Mouse (Mus musculus): Measurements from ENCODE around the gene Zbtb49. TPM values are rescaled to one million over a fixed set of nuclear protein-coding genes. Genes with fewer than 3 reads are reported as not detected.

Zbtb49 gene
- polyA plus RNA-seq, 1 experiment from 2014 or later = 9.2 TPM

DNA sequence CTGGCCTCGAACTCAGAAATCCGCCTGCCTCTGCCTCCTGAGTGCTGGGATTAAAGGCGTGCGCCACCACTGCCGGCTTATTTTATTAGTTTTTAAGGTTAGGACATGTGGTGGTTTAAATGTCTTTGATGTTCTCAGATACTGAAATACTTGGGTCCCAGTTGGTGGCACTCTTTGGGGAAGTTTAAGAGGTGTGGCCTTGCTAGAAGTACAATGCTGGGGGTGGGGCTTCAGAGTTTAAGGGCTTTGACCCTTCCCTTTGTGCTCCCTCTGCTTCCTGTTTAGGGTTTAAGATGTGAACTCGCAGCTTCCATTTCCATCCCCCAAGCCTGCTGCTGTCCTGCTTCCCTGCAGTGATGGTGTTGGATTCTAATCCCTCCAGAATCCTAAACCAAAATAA lies 21.7 kb upstream of the Zbtb49 start:
- Histone ChIP-seq H3K9ac (ENCODE audit: low read depth, low read length) (no peak overlapping the region), H3K4me1 (replicated peaks; ENCODE audit: control insufficient read depth, insufficient read depth, low read length) (no peaks in the 10 kb centered on the region), H3K27ac (ENCODE audit: low read depth, low read length) (no peak overlapping the region), H3K36me3 (ENCODE audit: control insufficient read depth, insufficient read depth, low read length) (no peaks in the 10 kb centered on the region), H3K9me3 (ENCODE audit: control insufficient read depth, low read length) (no peaks in the 10 kb centered on the region), H3K4me3 (ENCODE audit: low read depth, low read length) (no peak overlapping the region), H3K27me3 (replicated peaks; ENCODE audit: control insufficient read depth, insufficient read depth, low read length) (no peaks in the 10 kb centered on the region), H3K4me2 (no peak overlapping the region)
- WGBS = 71% methylated on average over 6 of the region's 6 CpGs
- no peak for ATAC-seq (replicated peaks; ENCODE audit: low FRiP score)
- no peak for DNase-seq (ENCODE audit: low spot score)

DNA sequence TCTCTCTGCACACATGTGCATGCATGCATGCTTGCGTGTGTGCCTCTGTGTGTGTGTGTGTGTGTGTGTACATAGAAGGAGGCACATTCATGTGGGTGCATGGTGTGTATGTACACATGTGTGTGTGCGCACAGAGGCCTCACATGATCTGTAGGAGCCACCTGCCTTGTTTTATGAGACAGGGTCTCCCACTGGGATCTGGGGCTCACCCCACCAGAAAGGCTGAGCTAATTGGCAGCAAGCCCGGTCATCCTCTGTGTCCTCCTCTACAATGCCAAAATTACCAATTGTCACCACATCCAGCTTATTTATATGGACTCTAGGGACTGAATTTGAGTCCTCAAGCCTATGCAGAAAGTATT lies 21.2 kb upstream of the Zbtb49 start:
- Histone ChIP-seq H3K4me3 (ENCODE audit: low read depth, low read length) (no peak overlapping the region), H3K9ac (ENCODE audit: low read depth, low read length) (no peak overlapping the region), H3K27ac (ENCODE audit: low read depth, low read length) (no peak overlapping the region), H3K9me3 (ENCODE audit: control insufficient read depth, low read length) (no peaks in the 10 kb centered on the region), H3K36me3 (ENCODE audit: control insufficient read depth, insufficient read depth, low read length) (no peaks in the 10 kb centered on the region), H3K27me3 (replicated peaks; ENCODE audit: control insufficient read depth, insufficient read depth, low read length) (no peaks in the 10 kb centered on the region), H3K4me2 (no peak overlapping the region), H3K4me1 (replicated peaks; ENCODE audit: control insufficient read depth, insufficient read depth, low read length) (no peaks in the 10 kb centered on the region)
- no peak for DNase-seq (ENCODE audit: low spot score)
- WGBS = 93% methylated on average over 3 of the region's 3 CpGs
- no peak for ATAC-seq (replicated peaks; ENCODE audit: low FRiP score)

DNA sequence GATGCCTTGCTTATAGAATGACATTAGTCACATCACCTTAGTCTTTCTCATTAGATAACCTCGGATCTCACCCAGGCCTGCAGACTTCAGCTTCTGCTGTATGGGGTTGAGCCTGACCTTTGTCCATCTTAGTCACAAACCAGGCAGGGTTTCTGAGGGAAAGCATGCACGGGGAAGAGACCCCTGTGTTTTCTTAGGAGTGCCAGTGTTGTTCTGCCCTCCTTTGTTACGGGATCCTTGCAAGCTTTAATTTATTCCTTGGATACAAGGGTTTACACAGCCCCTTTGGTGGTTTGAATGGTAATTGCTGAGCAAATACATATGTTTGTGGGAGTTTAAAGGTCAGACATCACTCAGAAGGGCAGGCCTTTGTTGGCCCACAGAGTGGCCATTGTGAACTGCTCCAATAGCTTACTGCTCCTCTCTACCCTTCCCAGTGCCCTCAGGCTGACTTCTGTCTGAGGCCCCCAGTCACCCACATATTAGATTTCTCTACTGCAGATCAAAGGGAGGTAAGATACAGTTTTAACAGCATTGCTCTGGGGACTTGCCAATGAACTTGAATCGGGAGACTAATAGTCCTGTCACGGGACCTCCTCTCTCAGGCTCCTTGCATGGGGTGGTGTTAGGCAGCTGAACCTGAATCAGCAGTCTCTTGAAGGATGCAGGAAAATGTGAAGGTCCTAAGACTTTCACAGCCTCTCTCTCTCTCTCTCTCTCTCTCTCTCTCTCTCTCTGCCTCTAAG lies 20.6 kb upstream of the Zbtb49 start:
- H3K4me3 ChIP-seq (ENCODE audit: low read depth, low read length) = no peak overlapping the region
- no peaks in the 10 kb centered on the region for H3K4me1 ChIP-seq (replicated peaks; ENCODE audit: control insufficient read depth, insufficient read depth, low read length)
- DNase-seq (ENCODE audit: low spot score) = no peak
- H3K4me2 ChIP-seq = no peak overlapping the region
- ATAC-seq (replicated peaks; ENCODE audit: low FRiP score) = no peak; the same call in 1 of the 2 replicates
- no peak overlapping the region for H3K27ac ChIP-seq (ENCODE audit: low read depth, low read length)
- no peak overlapping the region for H3K9ac ChIP-seq (ENCODE audit: low read depth, low read length)
- no peaks in the 10 kb centered on the region for H3K36me3 ChIP-seq (ENCODE audit: control insufficient read depth, insufficient read depth, low read length)
- no peaks in the 10 kb centered on the region for H3K27me3 ChIP-seq (replicated peaks; ENCODE audit: control insufficient read depth, insufficient read depth, low read length)
- 66% methylated on average over 5 of the region's 5 CpGs for WGBS
- H3K9me3 ChIP-seq (ENCODE audit: control insufficient read depth, low read length) = no peaks in the 10 kb centered on the region

DNA sequence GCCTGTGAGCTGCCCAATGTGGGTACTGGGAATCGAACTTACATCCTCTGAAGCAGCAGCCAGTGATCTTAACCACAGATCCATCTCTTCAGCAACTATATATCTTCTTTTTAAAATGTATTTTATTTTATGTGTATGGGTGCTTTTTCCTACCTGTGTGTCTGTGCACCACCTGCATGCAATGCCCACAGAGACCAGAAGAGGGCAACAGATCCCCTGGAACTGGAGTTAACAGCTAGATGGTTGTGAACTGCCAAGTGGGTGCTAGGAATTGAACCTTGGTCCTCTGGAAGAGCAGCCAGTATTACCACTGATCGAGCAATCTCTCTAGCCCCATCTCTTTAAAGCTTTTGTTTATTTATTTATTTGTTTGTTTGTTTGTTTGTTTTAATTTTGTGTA lies 16.4 kb upstream of the Zbtb49 start:
- H3K36me3 ChIP-seq (ENCODE audit: control insufficient read depth, insufficient read depth, low read length) = peaks cover 18% of the 10 kb centered on the region; the same call in 1 of the 2 replicates
- H3K9me3 ChIP-seq (ENCODE audit: control insufficient read depth, low read length) = no peaks in the 10 kb centered on the region
- H3K9ac ChIP-seq (ENCODE audit: low read depth, low read length) = no peak overlapping the region
- no peak for ATAC-seq (replicated peaks; ENCODE audit: low FRiP score)
- 87% methylated on average over 2 of the region's 2 CpGs for WGBS
- H3K4me2 ChIP-seq = no peak overlapping the region
- H3K27ac ChIP-seq (ENCODE audit: low read depth, low read length) = no peak overlapping the region
- H3K4me1 ChIP-seq (replicated peaks; ENCODE audit: control insufficient read depth, insufficient read depth, low read length) = no peaks in the 10 kb centered on the region
- DNase-seq (ENCODE audit: low spot score) = no peak
- no peaks in the 10 kb centered on the region for H3K27me3 ChIP-seq (replicated peaks; ENCODE audit: control insufficient read depth, insufficient read depth, low read length)
- H3K4me3 ChIP-seq (ENCODE audit: low read depth, low read length) = no peak overlapping the region

DNA sequence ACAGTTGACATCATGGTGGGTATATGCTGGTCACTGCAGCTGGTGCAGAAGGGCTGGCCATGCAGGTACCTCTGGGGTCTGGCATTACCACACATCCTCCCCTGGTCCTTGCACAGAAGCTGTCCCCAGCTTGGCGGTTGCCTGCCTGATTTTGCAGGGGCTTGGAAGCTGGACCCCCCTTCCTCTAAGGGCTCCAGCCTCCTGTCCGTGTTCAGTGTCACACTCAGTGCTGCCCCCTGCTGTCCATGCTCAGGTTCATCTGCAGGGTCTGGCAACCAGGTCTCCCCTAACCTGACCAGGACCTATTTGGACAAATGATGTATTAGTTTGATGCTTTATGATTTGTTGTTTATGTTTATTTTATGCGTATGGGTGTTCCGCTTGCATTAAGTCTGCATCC lies 15.2 kb upstream of the Zbtb49 start:
- Histone ChIP-seq H3K9ac (ENCODE audit: low read depth, low read length) (no peak overlapping the region), H3K36me3 (ENCODE audit: control insufficient read depth, insufficient read depth, low read length) (peaks cover 21% of the 10 kb centered on the region), H3K4me3 (ENCODE audit: low read depth, low read length) (no peak overlapping the region), H3K4me2 (no peak overlapping the region), H3K27ac (ENCODE audit: low read depth, low read length) (no peak overlapping the region), H3K4me1 (replicated peaks; ENCODE audit: control insufficient read depth, insufficient read depth, low read length) (no peaks in the 10 kb centered on the region), H3K9me3 (ENCODE audit: control insufficient read depth, low read length) (no peaks in the 10 kb centered on the region), H3K27me3 (replicated peaks; ENCODE audit: control insufficient read depth, insufficient read depth, low read length) (no peaks in the 10 kb centered on the region)
- WGBS = 72% methylated on average over 4 of the region's 4 CpGs
- peak; percentile 50 for DNase-seq (ENCODE audit: low spot score)
- 0 out of 2 replicates have a peak, but pooled peaks have one; percentile 29 for ATAC-seq (replicated peaks; ENCODE audit: low FRiP score)

DNA sequence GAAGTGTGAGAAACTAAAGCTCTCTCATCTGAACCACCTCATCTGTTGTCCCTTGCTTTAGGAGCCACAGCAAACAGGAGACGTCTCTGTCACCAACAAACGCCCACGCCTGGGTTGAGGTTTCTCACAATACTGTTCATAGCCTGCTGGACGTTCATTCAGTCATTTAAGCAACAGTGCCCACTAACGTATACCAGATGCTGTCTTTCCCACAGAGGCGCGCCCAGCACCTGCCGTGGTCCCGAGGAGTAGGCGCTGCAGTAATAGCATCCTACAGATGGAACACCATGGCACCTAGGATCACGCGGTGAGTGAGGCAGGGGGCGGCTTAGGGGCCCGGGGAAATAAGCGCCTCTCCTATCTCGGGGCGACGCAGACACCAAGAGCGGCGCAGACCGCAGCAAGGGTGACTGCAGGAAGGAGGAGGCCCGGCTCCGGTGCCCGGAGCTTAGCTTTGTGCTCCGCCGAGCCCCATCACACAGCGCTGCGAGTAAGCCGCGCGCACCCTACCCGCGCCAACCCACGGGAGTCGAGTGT lies 418 bp downstream of the Zbtb49 start:
- peak overlapping the region; percentile 84 for H3K9ac ChIP-seq (ENCODE audit: low read depth, low read length)
- H3K4me2 ChIP-seq = peak overlapping the region; percentile 82
- H3K4me3 ChIP-seq (ENCODE audit: low read depth, low read length) = peak overlapping the region; percentile 92
- H3K27ac ChIP-seq (ENCODE audit: low read depth, low read length) = peak overlapping the region; percentile 55
- ATAC-seq (replicated peaks; ENCODE audit: low FRiP score) (peak; percentile 77), DNase-seq (ENCODE audit: low spot score) (no peak)
- no peaks in the 10 kb centered on the region for H3K9me3 ChIP-seq (ENCODE audit: control insufficient read depth, low read length)
- under 1% methylated on average over 33 of the region's 35 CpGs for WGBS
- H3K27me3 ChIP-seq (replicated peaks; ENCODE audit: control insufficient read depth, insufficient read depth, low read length) = no peaks in the 10 kb centered on the region
- H3K4me1 ChIP-seq (replicated peaks; ENCODE audit: control insufficient read depth, insufficient read depth, low read length) = peaks cover 7% of the 10 kb centered on the region
- peaks cover 5% of the 10 kb centered on the region; the same call in 1 of the 2 replicates for H3K36me3 ChIP-seq (ENCODE audit: control insufficient read depth, insufficient read depth, low read length)

DNA sequence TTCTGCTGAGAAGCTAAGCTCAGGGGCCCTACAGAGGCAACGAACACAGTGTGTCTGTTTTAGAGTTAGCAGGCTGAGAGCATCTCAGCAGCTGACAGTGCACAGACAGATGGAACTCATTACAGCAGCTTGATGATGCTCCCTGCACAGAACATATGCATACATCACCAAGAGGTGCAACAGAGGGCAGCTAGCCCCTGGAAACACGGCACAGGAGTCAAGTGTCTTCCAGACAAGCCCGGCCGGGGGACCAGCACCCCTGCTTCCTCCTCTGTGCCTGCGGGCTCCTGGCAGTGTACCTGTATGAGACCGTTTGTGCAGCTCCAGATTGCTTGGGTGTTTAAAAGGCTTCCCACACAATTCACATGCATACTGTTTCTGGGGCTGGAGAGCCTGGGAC lies 7.2 kb downstream of the Zbtb49 start:
- H3K36me3 ChIP-seq (ENCODE audit: control insufficient read depth, insufficient read depth, low read length) = peaks cover 9% of the 10 kb centered on the region; the same call in 1 of the 2 replicates
- no peaks in the 10 kb centered on the region for H3K27me3 ChIP-seq (replicated peaks; ENCODE audit: control insufficient read depth, insufficient read depth, low read length)
- no peak for DNase-seq (ENCODE audit: low spot score)
- peaks cover 9% of the 10 kb centered on the region; the same call in 1 of the 2 replicates for H3K4me1 ChIP-seq (replicated peaks; ENCODE audit: control insufficient read depth, insufficient read depth, low read length)
- H3K27ac ChIP-seq (ENCODE audit: low read depth, low read length) = no peak overlapping the region
- WGBS = 77% methylated on average over 6 of the region's 6 CpGs
- no peak overlapping the region for H3K4me2 ChIP-seq
- H3K9me3 ChIP-seq (ENCODE audit: control insufficient read depth, low read length) = no peaks in the 10 kb centered on the region
- ATAC-seq (replicated peaks; ENCODE audit: low FRiP score) = no peak
- H3K9ac ChIP-seq (ENCODE audit: low read depth, low read length) = no peak overlapping the region
- no peak overlapping the region for H3K4me3 ChIP-seq (ENCODE audit: low read depth, low read length)

DNA sequence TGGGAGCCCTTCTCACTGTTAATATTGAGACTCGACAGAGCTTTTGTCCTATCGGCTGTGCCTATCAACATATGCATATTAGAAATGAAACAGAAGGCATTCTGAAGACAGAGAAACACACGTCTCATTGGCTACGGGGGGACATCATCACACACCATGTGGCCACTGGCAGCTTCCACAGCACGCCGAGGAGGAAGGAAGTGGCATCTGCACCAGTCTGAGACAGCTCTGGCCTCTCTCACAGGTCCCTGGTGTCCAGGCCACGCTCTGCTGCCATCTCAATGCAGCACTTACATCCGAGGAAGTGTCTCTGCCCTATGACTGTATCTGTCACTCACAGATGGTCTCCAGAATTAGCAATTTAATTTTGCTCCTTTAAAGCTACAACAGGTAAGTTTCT lies 8.6 kb downstream of the Zbtb49 start:
- H3K27me3 ChIP-seq (replicated peaks; ENCODE audit: control insufficient read depth, insufficient read depth, low read length) = no peaks in the 10 kb centered on the region
- H3K27ac ChIP-seq (ENCODE audit: low read depth, low read length) = no peak overlapping the region
- H3K36me3 ChIP-seq (ENCODE audit: control insufficient read depth, insufficient read depth, low read length) = peaks cover 9% of the 10 kb centered on the region; the same call in 1 of the 2 replicates
- ATAC-seq (replicated peaks; ENCODE audit: low FRiP score) (no peak), DNase-seq (ENCODE audit: low spot score) (no peak)
- H3K9ac ChIP-seq (ENCODE audit: low read depth, low read length) = no peak overlapping the region
- H3K9me3 ChIP-seq (ENCODE audit: control insufficient read depth, low read length) = no peaks in the 10 kb centered on the region
- 79% methylated on average over 8 of the region's 8 CpGs for WGBS
- no peak overlapping the region for H3K4me3 ChIP-seq (ENCODE audit: low read depth, low read length)
- no peak overlapping the region for H3K4me2 ChIP-seq
- H3K4me1 ChIP-seq (replicated peaks; ENCODE audit: control insufficient read depth, insufficient read depth, low read length) = peaks cover 9% of the 10 kb centered on the region; the same call in 1 of the 2 replicates

DNA sequence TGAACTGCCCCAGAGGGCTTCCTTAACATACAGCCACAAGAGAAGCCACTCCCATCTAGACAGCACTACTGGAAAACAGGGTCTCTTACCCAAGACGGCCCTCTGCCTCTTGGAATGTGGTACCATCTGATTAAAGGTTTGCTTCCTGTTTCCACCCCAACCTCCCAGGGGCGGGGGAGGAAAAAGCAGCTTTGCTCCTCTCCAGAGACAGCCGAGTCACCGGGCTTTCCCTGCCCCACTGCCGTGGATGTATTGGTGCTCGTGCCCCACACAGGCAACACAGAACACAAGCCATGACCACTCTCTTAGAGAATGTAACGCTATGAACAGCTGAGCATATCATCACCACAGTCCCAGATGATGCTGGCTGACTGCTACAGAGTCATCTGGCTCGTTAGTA lies 11.3 kb downstream of the Zbtb49 start:
- WGBS = 37% methylated on average over 8 of the region's 8 CpGs
- H3K4me3 ChIP-seq (ENCODE audit: low read depth, low read length) = no peak overlapping the region
- H3K4me2 ChIP-seq = no peak overlapping the region
- no peak overlapping the region for H3K27ac ChIP-seq (ENCODE audit: low read depth, low read length)
- H3K27me3 ChIP-seq (replicated peaks; ENCODE audit: control insufficient read depth, insufficient read depth, low read length) = no peaks in the 10 kb centered on the region
- H3K4me1 ChIP-seq (replicated peaks; ENCODE audit: control insufficient read depth, insufficient read depth, low read length) = peaks cover 9% of the 10 kb centered on the region; the same call in 1 of the 2 replicates
- ATAC-seq (replicated peaks; ENCODE audit: low FRiP score) (no peak), DNase-seq (ENCODE audit: low spot score) (no peak)
- H3K9ac ChIP-seq (ENCODE audit: low read depth, low read length) = no peak overlapping the region
- H3K9me3 ChIP-seq (ENCODE audit: control insufficient read depth, low read length) = no peaks in the 10 kb centered on the region
- H3K36me3 ChIP-seq (ENCODE audit: control insufficient read depth, insufficient read depth, low read length) = peaks cover 14% of the 10 kb centered on the region; the same call in 1 of the 2 replicates
